Mouse (Mus musculus) CH12.LX (cell line): ENCODE measurements around the gene Doc2g.

ENCODE experiments used
- POLR2A ChIP-seq: IDR thresholded peaks from 2 replicates; pipeline ENCODE4 v1.6.1; 2011; ENCODE audit warnings: low read depth, mild to moderate bottlenecking, improper control_type of control experiment, low read length
- TCF12 ChIP-seq: IDR thresholded peaks from 2 replicates; pipeline ENCODE4 v1.6.1; 2014; ENCODE audit warnings: low read depth, mild to moderate bottlenecking, inconsistent platforms, low read length, improper control_type of control experiment
- ZC3H11A ChIP-seq: IDR thresholded peaks from 2 replicates; pipeline ENCODE4 v1.6.1; 2012; ENCODE audit warnings: low read depth, mild to moderate bottlenecking, inconsistent platforms, low read length, improper control_type of control experiment

DNA sequence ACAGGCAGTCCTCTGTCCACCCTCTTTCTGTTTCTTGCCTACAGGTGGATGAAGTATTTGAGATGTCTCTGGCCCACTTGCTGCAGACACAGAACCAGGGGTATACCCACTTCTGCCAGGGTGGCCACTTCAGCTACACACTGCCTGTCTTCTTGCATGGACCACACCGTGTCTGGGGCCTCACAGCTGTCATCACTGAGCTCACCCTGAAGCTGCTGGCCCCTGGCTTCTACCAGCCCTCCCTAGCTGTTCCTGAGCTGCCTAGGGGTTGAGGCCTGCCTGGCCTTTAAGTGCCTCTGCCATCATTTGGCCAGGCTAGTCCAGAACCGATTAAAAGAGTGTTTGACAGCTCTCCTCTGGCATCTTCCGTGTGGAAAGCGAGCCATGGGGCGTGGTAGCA lies 1.4 kb upstream of the Doc2g start:
- TF ChIP-seq ZC3H11A (no peak), POLR2A (no peak), TCF12 (no peak)
